Mouse (Mus musculus) neural tube, embryonic 11.5 days (tissue): ENCODE measurements around the gene Zcwpw1. TPM values are rescaled to one million over a fixed set of nuclear protein-coding genes. Genes with fewer than 3 reads are reported as not detected.

Experiments
- ATAC-seq: fragments of 200-750 bp; cut with Nextera tagmentation; 2 replicates; pipeline ENCODE4 v1.8.0; 2017; ENCODE audit warnings: moderate number of reproducible peaks, mild to moderate bottlenecking, moderate TSS enrichment, moderate library complexity; ENCODE audit not compliant: insufficient read depth, low FRiP score, low TSS enrichment
- DNase-seq: peaks from one replicate; pipeline ENCODE4 v3.0.0-alpha.2; 2015; ENCODE audit warnings: low spot score
- H3K27ac ChIP-seq: fragments of 300-500 bp; sonication (generic); 2 replicates; pipeline ENCODE4 v1.5.1; 2014; ENCODE audit warnings: low read depth, mild to moderate bottlenecking, low read length
- H3K27me3 ChIP-seq: fragments of 300-500 bp; sonication (generic); 2 replicates; pipeline ENCODE4 v1.6.1; 2014; ENCODE audit warnings: mild to moderate bottlenecking, low read length, mixed read lengths; ENCODE audit not compliant: control insufficient read depth, insufficient read depth
- H3K36me3 ChIP-seq: fragments of 300-500 bp; sonication (generic); 2 replicates; pipeline ENCODE4 v1.6.1; 2014; ENCODE audit warnings: mild to moderate bottlenecking, low read length, moderate library complexity, mixed read lengths; ENCODE audit not compliant: control insufficient read depth, insufficient read depth
- H3K4me1 ChIP-seq: fragments of 300-500 bp; sonication (generic); 2 replicates; pipeline ENCODE4 v1.6.1; 2014; ENCODE audit warnings: low read length, mixed read lengths; ENCODE audit not compliant: control insufficient read depth, insufficient read depth
- H3K4me2 ChIP-seq: fragments of 300-500 bp; sonication (generic); 2 replicates; pipeline ENCODE4 v1.6.1; 2014; ENCODE audit warnings: low read depth, mild to moderate bottlenecking, moderate library complexity
- H3K4me3 ChIP-seq: fragments of 300-500 bp; sonication (generic); 2 replicates; pipeline ENCODE4 v1.5.1; 2014; ENCODE audit warnings: low read depth, low read length
- H3K9ac ChIP-seq: fragments of 300-500 bp; sonication (generic); 2 replicates; pipeline ENCODE4 v1.6.1; 2014; ENCODE audit warnings: mild to moderate bottlenecking, low read length
- H3K9me3 ChIP-seq: fragments of 300-500 bp; sonication (generic); 2 replicates; pipeline ENCODE4 v1.6.1; 2016; ENCODE audit warnings: low read length; ENCODE audit not compliant: control insufficient read depth
- WGBS: fragments of 180-500 bp; shearing (Covaris S2); extraction: QIAGEN DNeasy Blood & Tissue Kit; methylation state at CpG from one replicate; pipeline ENCODE4 v1.1.7; 2014; 5-methylcytosine and 5-hydroxymethylcytosine counted together
- polyA plus RNA-seq: library from polyadenylated mRNA; unstranded; fragments of >200 nt; fragmentation: Nextera tagmentation; extraction: Ambion mirVana; gene quantifications from 2 replicates; pipeline ENCODE4 v1.2.1, GENCODE M21; 2014

Gene Zcwpw1
- polyA plus RNA-seq, 1 experiment from 2014 or later: 11.4 TPM

DNA sequence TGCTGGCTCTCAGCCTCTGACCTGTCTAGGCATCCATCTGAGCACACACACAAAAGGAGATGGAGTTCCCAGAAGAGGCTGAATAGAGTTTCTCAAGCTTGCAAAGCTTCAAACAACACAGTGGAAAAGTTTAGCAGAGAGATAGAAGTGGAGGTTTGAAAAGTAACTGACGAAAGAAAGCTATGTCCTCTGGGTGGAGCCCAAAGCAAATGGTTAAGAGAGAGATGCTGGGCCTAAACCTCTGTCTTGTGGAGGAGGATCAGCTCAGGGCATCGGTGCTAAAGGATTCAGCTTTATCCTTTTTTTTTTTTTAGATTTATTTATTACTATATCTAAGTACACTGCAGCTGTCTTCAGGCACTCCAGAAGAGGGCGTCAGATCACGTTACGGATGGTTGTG is 20.7 kb downstream of the Zcwpw1 start:
- Histone ChIP-seq H3K27ac (no peak overlapping the region), H3K27me3 (no peaks in the 10 kb centered on the region), H3K4me2 (no peak overlapping the region), H3K9me3 (no peaks in the 10 kb centered on the region), H3K4me1 (no peaks in the 10 kb centered on the region), H3K9ac (no peak overlapping the region), H3K4me3 (no peak overlapping the region), H3K36me3 (no peaks in the 10 kb centered on the region)
- ATAC-seq: no peak
- 96% methylated on average over 5 of the region's 5 CpGs for WGBS
- no peak for DNase-seq

DNA sequence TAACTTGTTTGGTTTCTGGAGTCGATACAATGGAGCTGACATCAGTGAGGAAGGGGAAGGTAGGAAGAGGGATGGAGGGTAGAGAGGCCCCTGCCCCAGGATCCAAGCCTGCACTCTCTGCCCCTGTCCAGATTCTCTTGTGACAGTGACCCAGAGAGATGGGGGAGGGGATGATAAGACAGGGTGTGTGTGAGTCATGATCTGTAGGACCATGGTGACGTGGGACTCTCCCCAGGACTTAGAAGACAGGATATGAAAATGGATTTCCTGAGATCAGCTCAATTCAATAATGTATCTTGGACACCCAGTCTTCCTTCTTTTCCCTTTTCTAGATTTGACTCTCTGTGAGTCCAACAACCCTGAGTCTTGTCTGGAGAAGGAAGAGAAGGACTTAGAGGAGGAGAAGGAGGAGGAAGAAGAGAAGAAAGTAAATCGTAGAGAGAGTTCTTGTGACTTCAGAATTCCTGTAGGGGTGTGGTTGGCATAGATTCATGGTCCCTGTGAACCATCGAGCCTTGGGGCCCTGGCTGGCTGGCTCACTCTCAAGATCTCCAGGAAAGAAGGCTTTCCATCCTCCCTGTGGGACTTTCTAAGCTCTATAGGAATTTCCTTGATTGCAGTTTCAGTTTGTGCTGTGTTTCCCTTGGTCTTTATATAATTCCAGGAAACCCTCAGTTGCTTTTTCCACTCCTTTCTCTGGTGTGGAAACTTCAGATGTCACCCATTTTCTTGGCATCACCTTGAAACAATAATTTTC is 30.0 kb downstream of the Zcwpw1 start:
- WGBS: 63% methylated on average over 4 of the region's 4 CpGs
- no peak overlapping the region for H3K9ac ChIP-seq
- ATAC-seq (no peak), DNase-seq (no peak)
- H3K9me3 ChIP-seq: no peaks in the 10 kb centered on the region
- H3K27me3 ChIP-seq: no peaks in the 10 kb centered on the region
- no peak overlapping the region for H3K4me2 ChIP-seq
- H3K4me1 ChIP-seq: no peaks in the 10 kb centered on the region
- no peaks in the 10 kb centered on the region for H3K36me3 ChIP-seq
- no peak overlapping the region for H3K27ac ChIP-seq
- no peak overlapping the region for H3K4me3 ChIP-seq

DNA sequence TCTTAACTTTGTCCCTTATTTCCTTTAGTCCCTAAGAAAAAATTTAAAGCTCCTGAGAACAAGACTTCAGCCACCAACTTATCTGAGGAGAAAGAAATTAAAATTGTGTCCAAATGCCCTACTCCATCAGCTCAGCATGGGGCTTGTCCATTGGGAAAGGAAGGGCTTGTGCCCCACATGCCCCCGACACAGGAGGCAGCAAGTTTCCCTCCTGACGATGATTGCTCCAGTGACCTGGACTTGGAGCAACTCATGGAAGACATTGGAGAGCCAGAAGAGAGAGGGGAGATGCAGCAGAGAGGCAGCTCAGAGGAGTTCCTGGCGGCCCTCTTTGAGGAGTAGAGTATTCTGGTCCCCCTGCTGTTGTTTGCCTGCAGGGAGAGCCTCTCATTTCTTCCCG is 34.5 kb downstream of the Zcwpw1 start:
- no peak overlapping the region for H3K4me3 ChIP-seq
- no peaks in the 10 kb centered on the region for H3K9me3 ChIP-seq
- DNase-seq: no peak
- H3K4me2 ChIP-seq: no peak overlapping the region
- H3K36me3 ChIP-seq: no peaks in the 10 kb centered on the region
- 63% methylated on average over 4 of the region's 4 CpGs for WGBS
- H3K9ac ChIP-seq: no peak overlapping the region
- H3K27me3 ChIP-seq: no peaks in the 10 kb centered on the region
- H3K27ac ChIP-seq: no peak overlapping the region
- ATAC-seq: no peak
- H3K4me1 ChIP-seq: no peaks in the 10 kb centered on the region

GRCm38 (mm10) chr5:137822602-137823001 is 35.0 kb downstream of the Zcwpw1 start:
- 76% methylated on average over 1 of the region's 1 CpGs for WGBS
- no peak for ATAC-seq

DNA sequence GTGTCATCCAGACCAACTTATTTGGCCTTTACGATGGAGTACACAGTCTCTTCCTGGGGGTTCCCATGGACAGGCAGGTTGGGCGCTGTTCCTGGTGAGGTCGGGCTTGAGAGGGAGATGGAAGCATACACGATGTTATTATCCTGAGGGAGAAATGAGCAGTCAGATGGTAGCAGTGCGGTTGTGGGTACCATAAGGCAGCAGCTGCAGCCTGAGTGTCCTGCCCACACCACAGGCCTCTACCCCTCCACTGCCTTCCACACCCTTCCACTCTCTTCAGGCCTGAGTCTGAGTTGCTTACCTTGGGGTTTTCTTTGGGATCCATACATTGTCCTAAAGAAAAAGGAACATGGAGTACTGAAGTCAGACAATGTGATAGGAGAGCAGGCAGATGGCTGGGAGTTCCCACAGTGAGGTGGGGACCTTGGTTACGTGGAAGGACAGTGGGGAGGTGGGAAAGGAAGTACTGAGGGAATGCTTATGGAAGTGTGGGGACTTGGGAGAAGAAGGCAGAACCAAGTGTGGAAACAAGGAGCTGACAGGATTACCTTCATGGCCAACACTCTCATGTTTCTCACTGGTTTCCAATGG is 36.0 kb downstream of the Zcwpw1 start:
- H3K27me3 ChIP-seq: no peaks in the 10 kb centered on the region
- H3K36me3 ChIP-seq: no peaks in the 10 kb centered on the region
- DNase-seq: no peak
- H3K27ac ChIP-seq: no peak overlapping the region
- H3K4me2 ChIP-seq: no peak overlapping the region
- WGBS: 90% methylated on average over 6 of the region's 6 CpGs
- no peak for ATAC-seq
- H3K4me3 ChIP-seq: no peak overlapping the region
- no peaks in the 10 kb centered on the region for H3K4me1 ChIP-seq
- no peak overlapping the region for H3K9ac ChIP-seq
- no peaks in the 10 kb centered on the region for H3K9me3 ChIP-seq

More at GRCm38 (mm10) chr5:137822602-137823001, 35.0 kb downstream of the Zcwpw1 start:
- DNase-seq: no peak
- no peak overlapping the region for H3K4me2 ChIP-seq
- H3K27ac ChIP-seq: no peak overlapping the region
- H3K4me1 ChIP-seq: no peaks in the 10 kb centered on the region
- no peaks in the 10 kb centered on the region for H3K27me3 ChIP-seq
- no peak overlapping the region for H3K4me3 ChIP-seq
- no peaks in the 10 kb centered on the region for H3K36me3 ChIP-seq
- no peak overlapping the region for H3K9ac ChIP-seq
- no peaks in the 10 kb centered on the region for H3K9me3 ChIP-seq

GRCm38 (mm10) chr5:137825030-137825429 is 37.4 kb downstream of the Zcwpw1 start:
- Histone ChIP-seq H3K4me2 (no peak overlapping the region), H3K9me3 (no peaks in the 10 kb centered on the region), H3K27ac (no peak overlapping the region), H3K4me3 (no peak overlapping the region), H3K4me1 (no peaks in the 10 kb centered on the region), H3K36me3 (no peaks in the 10 kb centered on the region), H3K27me3 (no peaks in the 10 kb centered on the region), H3K9ac (no peak overlapping the region)
- no peak for ATAC-seq
- no peak for DNase-seq
- 87% methylated on average over 3 of the region's 3 CpGs for WGBS

GRCm38 (mm10) chr5:137825971-137826370 is 38.4 kb downstream of the Zcwpw1 start:
- WGBS: 89% methylated on average over 2 of the region's 2 CpGs
- H3K4me2 ChIP-seq: no peak overlapping the region
- no peaks in the 10 kb centered on the region for H3K36me3 ChIP-seq
- H3K9me3 ChIP-seq: no peaks in the 10 kb centered on the region
- DNase-seq: no peak
- H3K9ac ChIP-seq: no peak overlapping the region
- no peaks in the 10 kb centered on the region for H3K27me3 ChIP-seq
- ATAC-seq: no peak
- H3K4me3 ChIP-seq: no peak overlapping the region
- no peaks in the 10 kb centered on the region for H3K4me1 ChIP-seq
- H3K27ac ChIP-seq: no peak overlapping the region

DNA sequence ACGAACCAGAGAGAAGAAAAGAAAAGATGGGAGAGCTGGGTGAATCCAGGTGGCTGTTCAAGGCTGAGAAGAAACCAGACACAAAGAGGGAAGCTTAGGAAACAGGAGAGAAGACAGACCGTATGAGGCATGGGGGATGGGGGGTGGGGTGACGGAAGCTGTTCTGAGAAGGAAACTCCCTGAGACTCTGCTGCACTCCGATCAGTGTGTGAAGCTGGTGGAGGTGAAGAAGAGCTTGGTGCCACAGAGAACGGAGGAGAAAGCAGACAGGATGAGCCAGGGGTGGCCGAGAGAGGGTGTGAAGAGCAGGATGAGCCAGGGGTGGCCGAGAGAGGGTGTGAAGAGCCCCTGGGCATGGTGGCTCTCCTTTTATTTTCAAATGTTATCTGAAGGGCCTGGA is 38.8 kb downstream of the Zcwpw1 start:
- WGBS: 73% methylated on average over 6 of the region's 7 CpGs
- H3K27ac ChIP-seq: no peak overlapping the region

DNA sequence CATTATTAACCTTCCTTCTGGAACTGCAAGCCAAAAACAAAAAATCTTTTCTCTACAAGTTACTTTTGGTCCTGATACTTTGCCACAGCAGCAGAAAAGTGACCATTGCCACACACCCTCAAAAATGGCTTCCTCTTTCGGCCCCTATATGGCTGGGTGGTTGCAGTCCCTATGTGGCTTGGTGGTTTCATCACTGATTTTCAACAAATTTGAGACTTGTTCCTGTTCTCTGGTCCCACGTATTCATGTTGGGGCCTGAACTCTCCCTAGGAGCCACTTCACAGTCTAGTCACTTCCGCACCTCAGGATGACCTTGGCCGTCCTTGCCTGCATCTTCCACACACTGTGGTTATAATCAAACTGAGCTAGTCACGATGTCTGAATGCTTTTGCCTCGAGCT is 41.1 kb downstream of the Zcwpw1 start:
- WGBS: 86% methylated on average over 6 of the region's 6 CpGs
- Histone ChIP-seq H3K36me3 (no peaks in the 10 kb centered on the region), H3K27me3 (no peaks in the 10 kb centered on the region), H3K4me3 (no peak overlapping the region), H3K27ac (no peak overlapping the region), H3K9ac (no peak overlapping the region), H3K9me3 (no peaks in the 10 kb centered on the region), H3K4me1 (no peaks in the 10 kb centered on the region), H3K4me2 (no peak overlapping the region)
- ATAC-seq (no peak), DNase-seq (no peak)

More for the DNA sequence above, 38.8 kb downstream of the Zcwpw1 start:
- H3K4me1 ChIP-seq: no peaks in the 10 kb centered on the region
- H3K27me3 ChIP-seq: no peaks in the 10 kb centered on the region
- H3K9me3 ChIP-seq: no peaks in the 10 kb centered on the region
- H3K9ac ChIP-seq: no peak overlapping the region
- no peak overlapping the region for H3K4me2 ChIP-seq
- H3K4me3 ChIP-seq: no peak overlapping the region
- no peak for ATAC-seq
- H3K36me3 ChIP-seq: no peaks in the 10 kb centered on the region
- no peak for DNase-seq
